ENCODE assay signal across 7 mouse cellular contexts in the genomic region with DNA sequence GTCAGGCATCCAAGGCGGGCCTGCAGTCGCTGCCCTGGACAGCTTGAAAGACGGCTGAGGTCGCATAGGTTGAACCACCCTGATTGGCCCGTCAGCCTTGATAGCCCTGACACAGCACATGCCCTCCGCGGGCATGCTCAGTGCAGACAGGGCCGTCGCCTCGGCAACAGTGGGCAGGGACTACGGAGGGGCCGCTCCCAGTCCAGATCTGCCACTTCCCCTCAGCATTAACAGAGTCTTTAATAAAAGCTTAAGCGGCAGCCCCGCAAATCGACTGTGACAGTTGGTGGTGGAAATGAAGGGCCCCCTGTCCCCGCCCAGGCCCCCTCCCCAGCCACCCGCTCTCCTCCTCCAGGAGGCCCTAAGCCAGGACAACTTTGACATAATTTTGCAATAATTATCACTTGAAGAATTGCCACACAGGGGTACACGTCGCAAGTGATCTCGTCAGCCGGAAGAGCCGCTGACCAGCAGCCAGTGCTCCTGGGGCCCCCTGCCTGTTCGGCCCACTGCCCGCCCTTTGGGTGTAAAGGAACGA.
DNase-seq lines count a peak whose midpoint lies in the region; ATAC-seq and TF ChIP-seq lines count a peak whose summit lies in the region.

No protein-coding gene starts in this region.

- H3K4me1 ChIP-seq in ES-E14 (ENCODE audit: control insufficient read depth in 2 of 2, insufficient read depth in 2 of 2, low read length in 2 of 2, poor library complexity in 1 of 2), result peaks cover 0 to 9% of the 10 kb centered on the region in 2 experiments; a peak in 1 of 4 replicates
- peaks cover 11% of the 10 kb centered on the region for H3K4me1 ChIP-seq in forebrain, embryonic 14.5 days (ENCODE audit: control insufficient read depth, insufficient read depth, low read length)
- peaks cover 48% of the 10 kb centered on the region for H3K4me1 ChIP-seq in hindbrain, embryonic 13.5 days (replicated peaks)
- H3K4me1 ChIP-seq in limb, embryonic 14.5 days (ENCODE audit: control insufficient read depth, insufficient read depth, low read length), result peaks cover 4% of the 10 kb centered on the region
- peaks cover 44% of the 10 kb centered on the region for H3K4me1 ChIP-seq in midbrain, embryonic 13.5 days (replicated peaks)
- peaks cover 18% of the 10 kb centered on the region for H3K4me1 ChIP-seq in stomach, embryonic 14.5 days (ENCODE audit: control insufficient read depth, insufficient read depth, low read length)

- no peak overlapping the region for H3K4me3 ChIP-seq in ES-E14 (ENCODE audit: insufficient read depth in 1 of 2, low read depth in 1 of 2, low read length in 2 of 2, poor library complexity in 1 of 2, severe bottlenecking in 1 of 2)
- no peak overlapping the region for H3K4me3 ChIP-seq in forebrain, embryonic 14.5 days (ENCODE audit: low read depth, low read length)
- no peak overlapping the region for H3K4me3 ChIP-seq in hindbrain, embryonic 13.5 days
- H3K4me3 ChIP-seq in limb, embryonic 14.5 days (replicated peaks; ENCODE audit: low read length), result no peak overlapping the region
- peak overlapping the region; percentile 0; the same call in 1 of the 2 replicates for H3K4me3 ChIP-seq in midbrain, embryonic 13.5 days (replicated peaks)
- no peak overlapping the region for H3K4me3 ChIP-seq in stomach, embryonic 14.5 days (ENCODE audit: low read depth, low read length)

- H3K36me3 ChIP-seq in ES-E14 (ENCODE audit: control insufficient read depth, insufficient read depth, low read length, poor library complexity, severe bottlenecking), result peaks cover 18% of the 10 kb centered on the region; the same call in 1 of the 2 replicates
- no peaks in the 10 kb centered on the region for H3K36me3 ChIP-seq in forebrain, embryonic 14.5 days (ENCODE audit: control insufficient read depth, insufficient read depth, low read length)
- H3K36me3 ChIP-seq in hindbrain, embryonic 13.5 days, result peaks cover 6% of the 10 kb centered on the region; the same call in 1 of the 2 replicates
- no peaks in the 10 kb centered on the region for H3K36me3 ChIP-seq in limb, embryonic 14.5 days (ENCODE audit: control insufficient read depth, insufficient read depth, low read length)
- H3K36me3 ChIP-seq in midbrain, embryonic 13.5 days, result 0 out of 2 replicates have a peak, but pooled peaks cover 4% of the 10 kb centered on the region
- H3K36me3 ChIP-seq in stomach, embryonic 14.5 days (ENCODE audit: control insufficient read depth, insufficient read depth, low read length), result 0 out of 2 replicates have a peak, but pooled peaks cover 3% of the 10 kb centered on the region

- H3K27me3 ChIP-seq in forebrain, embryonic 14.5 days (replicated peaks; ENCODE audit: control insufficient read depth, insufficient read depth, low read length), result 0 out of 2 replicates have a peak, but pooled peaks cover 6% of the 10 kb centered on the region
- peaks cover 79% of the 10 kb centered on the region for H3K27me3 ChIP-seq in hindbrain, embryonic 13.5 days
- no peaks in the 10 kb centered on the region for H3K27me3 ChIP-seq in limb, embryonic 14.5 days (ENCODE audit: control insufficient read depth, insufficient read depth, low read length)
- peaks cover 79% of the 10 kb centered on the region for H3K27me3 ChIP-seq in midbrain, embryonic 13.5 days
- no peaks in the 10 kb centered on the region for H3K27me3 ChIP-seq in stomach, embryonic 14.5 days (ENCODE audit: control insufficient read depth, insufficient read depth, low read length)

- peak; percentile 88 for ATAC-seq in forebrain, embryonic 14.5 days
- ATAC-seq in hindbrain, embryonic 13.5 days (ENCODE audit: low FRiP score), result peak; percentile 79
- peak; percentile 71; the same call in 1 of the 2 replicates for ATAC-seq in limb, embryonic 14.5 days (ENCODE audit: low FRiP score, low read depth)
- peak; percentile 95 for ATAC-seq in midbrain, embryonic 13.5 days
- peak; percentile 89 for ATAC-seq in stomach, embryonic 14.5 days (ENCODE audit: insufficient number of reproducible peaks, insufficient read depth, low FRiP score, low read depth)

- no peak overlapping the region for H3K9ac ChIP-seq in ES-E14 (ENCODE audit: insufficient read depth, low read depth, low read length, poor library complexity, severe bottlenecking)
- peak overlapping the region; percentile 40; the same call in 1 of the 2 replicates for H3K9ac ChIP-seq in forebrain, embryonic 14.5 days (ENCODE audit: low read length)
- peak overlapping the region; percentile 55; the same call in 1 of the 2 replicates for H3K9ac ChIP-seq in hindbrain, embryonic 13.5 days
- H3K9ac ChIP-seq in limb, embryonic 14.5 days (ENCODE audit: low read depth, low read length, severe bottlenecking), result no peak overlapping the region
- 0 out of 2 replicates have a peak overlapping the region, but pooled peaks have one; percentile 17 for H3K9ac ChIP-seq in midbrain, embryonic 13.5 days (replicated peaks)
- H3K9ac ChIP-seq in stomach, embryonic 14.5 days (replicated peaks; ENCODE audit: low read depth, low read length), result no peak overlapping the region

- no peak overlapping the region for H3K27ac ChIP-seq in ES-E14 (ENCODE audit: insufficient read depth, low read depth, low read length, poor library complexity, severe bottlenecking)
- peak overlapping the region; percentile 40; the same call in 1 of the 2 replicates for H3K27ac ChIP-seq in forebrain, embryonic 14.5 days (ENCODE audit: low read depth, low read length)
- H3K27ac ChIP-seq in hindbrain, embryonic 13.5 days, result peak overlapping the region; percentile 75
- no peak overlapping the region for H3K27ac ChIP-seq in limb, embryonic 14.5 days (replicated peaks; ENCODE audit: low read depth, low read length)
- peak overlapping the region; percentile 57 for H3K27ac ChIP-seq in midbrain, embryonic 13.5 days
- peak overlapping the region; percentile 72; the same call in 1 of the 2 replicates for H3K27ac ChIP-seq in stomach, embryonic 14.5 days (ENCODE audit: low read length)

- WGBS in forebrain, embryonic 14.5 days, result 5% methylated on average over 25 of the region's 25 CpGs
- 5% methylated on average over 25 of the region's 25 CpGs for WGBS in hindbrain, embryonic 13.5 days
- 11% methylated on average over 25 of the region's 25 CpGs for WGBS in limb, embryonic 14.5 days
- 3% methylated on average over 25 of the region's 25 CpGs for WGBS in midbrain, embryonic 13.5 days
- 6% methylated on average over 25 of the region's 25 CpGs for WGBS in stomach, embryonic 14.5 days

- no peak for DNase-seq in ES-E14 (ENCODE audit: low read depth, low spot score)
- DNase-seq in adrenal gland, adult (ENCODE audit: inconsistent age in 2 of 2, low spot score in 1 of 2), result peak; percentile 92 to 95
- DNase-seq in forebrain, embryonic 14.5 days (ENCODE audit: low spot score), result peak; percentile 76
- DNase-seq in limb, embryonic 14.5 days (ENCODE audit: low spot score), result peak; percentile 53

- H3K9me3 ChIP-seq in ES-E14 (ENCODE audit: control insufficient read depth, insufficient read depth, low read depth, low read length), result no peaks in the 10 kb centered on the region
- no peaks in the 10 kb centered on the region for H3K9me3 ChIP-seq in forebrain, embryonic 14.5 days (replicated peaks; ENCODE audit: control insufficient read depth, low read length)
- no peaks in the 10 kb centered on the region for H3K9me3 ChIP-seq in hindbrain, embryonic 13.5 days
- no peaks in the 10 kb centered on the region for H3K9me3 ChIP-seq in limb, embryonic 14.5 days (ENCODE audit: control insufficient read depth, low read length)
- no peaks in the 10 kb centered on the region for H3K9me3 ChIP-seq in midbrain, embryonic 13.5 days
- no peaks in the 10 kb centered on the region for H3K9me3 ChIP-seq in stomach, embryonic 14.5 days (ENCODE audit: control insufficient read depth, low read depth, low read length)

- H3K4me2 ChIP-seq in forebrain, embryonic 14.5 days (ENCODE audit: low read length), result peak overlapping the region; percentile 35
- H3K4me2 ChIP-seq in hindbrain, embryonic 13.5 days, result peak overlapping the region; percentile 42
- H3K4me2 ChIP-seq in limb, embryonic 14.5 days (replicated peaks; ENCODE audit: low read depth, low read length, severe bottlenecking), result peak overlapping the region; percentile 16
- peak overlapping the region; percentile 45 for H3K4me2 ChIP-seq in midbrain, embryonic 13.5 days (replicated peaks)
- peak overlapping the region; percentile 27; the same call in 1 of the 2 replicates for H3K4me2 ChIP-seq in stomach, embryonic 14.5 days (replicated peaks; ENCODE audit: low read depth, low read length)

- no peak for TF ChIP-seq POLR2A in limb, embryonic 14.5 days (IDR thresholded peaks at IDR 0.05; ENCODE audit: borderline replicate concordance, extremely low read depth, insufficient read depth, insufficient read length)

- in situ Hi-C loops in ES-E14 (cut with MboI; ENCODE audit: low sequenced_read_pairs in 2 of 2, unreplicated experiment in 2 of 2), result no loop called here

TF ChIP-seq in ES-E14, 5 proteins besides CTCF, POLR2A, EP300 and RAD21:
- TF ChIP-seq MAFK (IDR thresholded peaks at IDR 0.05; ENCODE audit: insufficient read depth, low read depth, low read length) (peak; percentile 53; the same call in 1 of the 2 replicates), ZC3H11A (IDR thresholded peaks at IDR 0.05; ENCODE audit: borderline replicate concordance, low read depth, low read length) (no peak)

Comparison
In these comparisons a context has a peak if more than half of its experiments do, and no peak if none do; other contexts are left out.
1. H3K27ac ChIP-seq: peak in forebrain, embryonic 14.5 days (single experiment), hindbrain, embryonic 13.5 days (single experiment), midbrain, embryonic 13.5 days (single experiment) and stomach, embryonic 14.5 days (single experiment); none in ES-E14 (single experiment) and limb, embryonic 14.5 days (single experiment).
2. H3K9ac ChIP-seq: peak in forebrain, embryonic 14.5 days (single experiment), hindbrain, embryonic 13.5 days (single experiment) and midbrain, embryonic 13.5 days (single experiment); none in ES-E14 (single experiment), limb, embryonic 14.5 days (single experiment) and stomach, embryonic 14.5 days (single experiment).
3. Peak in every context shown above with its lines, with median percentiles within 50 percentile points of each other: ATAC-seq and H3K4me2 ChIP-seq.